Mouse (Mus musculus): ENCODE measurements at regions not wholly inside any gene's neighbourhood (a gene's known extent, or its start where the extent isn't known, plus 50 kb on each side); places are given as distances from the start of the nearest gene placed in this dataset.

GRCm38 (mm10) chr8:12127801-12128490 lies 150.7 kb upstream of the A230072I06Rik start:
- Histone ChIP-seq H3K36me3 (no peaks in the 10 kb centered on the region), H3K4me1 (0 out of 2 replicates have a peak, but pooled peaks cover 3% of the 10 kb centered on the region), H3K9ac (no peak overlapping the region), H3K27ac (no peak overlapping the region), H3K27me3 (0 out of 2 replicates have a peak, but pooled peaks cover 7% of the 10 kb centered on the region), H3K9me3 (no peaks in the 10 kb centered on the region), H3K4me2 (no peak overlapping the region), H3K4me3 (no peak overlapping the region)
- no peak; the same call in 1 of the 2 replicates for ATAC-seq (ENCODE audit: borderline replicate concordance, extremely low read depth, low FRiP score, low TSS enrichment)
- WGBS, result 25% methylated on average over 4 of the region's 4 CpGs

DNA sequence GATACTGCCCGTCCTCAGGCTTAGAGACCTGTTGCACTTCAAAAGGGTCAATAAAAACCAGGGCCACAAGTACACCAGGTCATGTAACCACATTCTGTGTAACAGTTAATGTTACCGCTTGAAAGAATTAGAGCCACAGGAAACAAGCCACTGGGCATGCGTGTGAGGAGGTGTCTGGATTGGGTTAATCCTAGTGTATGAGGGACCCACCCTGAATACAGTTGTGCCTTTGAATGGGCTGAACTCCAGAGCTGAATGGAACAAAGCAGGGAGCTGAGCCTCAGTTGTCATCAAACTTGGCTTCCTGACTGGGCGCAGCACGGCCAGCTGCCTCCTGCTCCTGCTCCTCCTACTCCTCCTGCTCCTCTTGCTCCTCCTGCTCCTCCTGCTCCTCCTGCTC lies 148.0 kb upstream of the A230072I06Rik start:
- Histone ChIP-seq H3K9me3 (no peaks in the 10 kb centered on the region), H3K27me3 (0 out of 2 replicates have a peak, but pooled peaks cover 7% of the 10 kb centered on the region), H3K27ac (no peak overlapping the region), H3K9ac (no peak overlapping the region), H3K4me3 (no peak overlapping the region), H3K4me2 (no peak overlapping the region), H3K36me3 (no peaks in the 10 kb centered on the region), H3K4me1 (0 out of 2 replicates have a peak, but pooled peaks cover 3% of the 10 kb centered on the region)
- 57% methylated on average over 5 of the region's 5 CpGs for WGBS
- no peak for ATAC-seq (ENCODE audit: borderline replicate concordance, extremely low read depth, low FRiP score, low TSS enrichment)

- WGBS, result 43% methylated on average over 1 of the region's 1 CpGs
- H3K4me1 ChIP-seq, result no peaks in the 10 kb centered on the region
- H3K9ac ChIP-seq, result no peak overlapping the region
- H3K36me3 ChIP-seq, result no peaks in the 10 kb centered on the region
- H3K9me3 ChIP-seq, result no peaks in the 10 kb centered on the region
- 0 out of 2 replicates have a peak, but pooled peaks cover 7% of the 10 kb centered on the region for H3K27me3 ChIP-seq
- H3K27ac ChIP-seq, result no peak overlapping the region
- no peak for ATAC-seq (ENCODE audit: borderline replicate concordance, extremely low read depth, low FRiP score, low TSS enrichment)
- no peak overlapping the region for H3K4me2 ChIP-seq
- no peak overlapping the region for H3K4me3 ChIP-seq
Observed at GRCm38 (mm10) chr8:12134200-12134599, 144.4 kb upstream of the A230072I06Rik start.

DNA sequence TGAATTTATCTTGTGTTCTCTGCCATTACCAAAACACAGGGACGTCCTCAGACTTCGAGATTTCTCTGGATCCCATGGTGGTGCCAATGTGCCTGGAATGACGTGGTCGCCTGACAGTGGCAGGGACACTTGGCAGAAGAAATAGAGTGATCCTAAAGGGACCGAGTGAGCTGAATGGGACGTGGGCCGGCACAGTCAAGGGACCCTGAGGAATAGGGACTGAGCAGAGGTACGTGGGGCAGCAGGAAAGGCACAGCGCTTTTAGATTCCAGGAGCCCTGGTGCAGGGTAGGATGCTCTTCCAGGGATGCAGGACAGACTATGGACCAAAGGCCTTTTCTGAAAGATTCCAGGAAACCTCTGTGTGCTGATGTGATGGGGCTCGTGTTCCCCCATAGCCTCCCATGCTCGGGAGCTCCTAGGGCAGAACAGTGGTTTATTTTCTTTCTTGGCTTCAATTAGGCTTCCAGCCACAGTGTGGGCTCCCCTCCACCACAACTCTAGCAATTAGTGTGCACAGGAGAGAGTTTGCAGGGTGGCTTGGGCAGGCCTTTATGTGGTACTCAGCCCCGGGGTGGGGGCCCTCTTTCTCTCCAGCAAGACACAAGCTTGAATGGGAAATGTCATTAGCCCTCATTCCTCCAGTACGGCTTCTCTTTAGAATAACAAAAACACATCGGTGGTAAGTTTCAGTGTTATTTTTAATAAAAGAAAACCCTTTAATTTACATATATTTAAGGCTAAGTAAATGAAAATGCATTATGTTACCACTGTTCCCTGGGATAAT lies 143.0 kb upstream of the A230072I06Rik start:
- WGBS, result 75% methylated on average over 14 of the region's 14 CpGs
- H3K27me3 ChIP-seq, result 0 out of 2 replicates have a peak, but pooled peaks cover 7% of the 10 kb centered on the region
- H3K4me3 ChIP-seq, result no peak overlapping the region
- no peak overlapping the region for H3K9ac ChIP-seq
- H3K27ac ChIP-seq, result no peak overlapping the region
- no peaks in the 10 kb centered on the region for H3K9me3 ChIP-seq
- no peaks in the 10 kb centered on the region for H3K4me1 ChIP-seq
- no peak overlapping the region for H3K4me2 ChIP-seq
- H3K36me3 ChIP-seq, result no peaks in the 10 kb centered on the region
- ATAC-seq (ENCODE audit: borderline replicate concordance, extremely low read depth, low FRiP score, low TSS enrichment), result no peak

DNA sequence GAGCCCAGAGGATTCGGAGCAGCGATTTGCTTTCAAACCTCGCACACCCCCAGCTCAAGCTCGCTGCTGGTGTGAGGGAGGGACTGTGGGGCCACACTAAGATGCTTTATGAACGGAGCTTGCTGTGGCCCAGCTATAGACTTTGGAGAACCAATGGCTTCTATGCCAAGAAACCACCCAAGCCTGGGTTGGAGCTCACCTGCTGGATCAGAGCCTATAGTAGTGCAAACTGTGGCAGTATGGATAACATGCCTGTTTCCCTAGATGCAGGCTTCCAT lies 142.5 kb upstream of the A230072I06Rik start:
- Histone ChIP-seq H3K4me1 (no peaks in the 10 kb centered on the region), H3K4me3 (no peak overlapping the region), H3K9ac (no peak overlapping the region), H3K9me3 (no peaks in the 10 kb centered on the region), H3K4me2 (no peak overlapping the region), H3K27me3 (0 out of 2 replicates have a peak, but pooled peaks cover 6% of the 10 kb centered on the region), H3K27ac (no peak overlapping the region), H3K36me3 (no peaks in the 10 kb centered on the region)
- ATAC-seq (ENCODE audit: borderline replicate concordance, extremely low read depth, low FRiP score, low TSS enrichment), result no peak
- WGBS, result 72% methylated on average over 5 of the region's 5 CpGs

GRCm38 (mm10) chr8:12137496-12137895 lies 141.1 kb upstream of the A230072I06Rik start:
- H3K4me1 ChIP-seq, result no peaks in the 10 kb centered on the region
- H3K27ac ChIP-seq, result no peak overlapping the region
- WGBS, result 7% methylated on average over 3 of the region's 3 CpGs
- H3K9me3 ChIP-seq, result no peaks in the 10 kb centered on the region
- ATAC-seq (ENCODE audit: borderline replicate concordance, extremely low read depth, low FRiP score, low TSS enrichment), result no peak
- H3K9ac ChIP-seq, result no peak overlapping the region
- H3K36me3 ChIP-seq, result no peaks in the 10 kb centered on the region
- H3K27me3 ChIP-seq, result 0 out of 2 replicates have a peak, but pooled peaks cover 6% of the 10 kb centered on the region
- H3K4me3 ChIP-seq, result no peak overlapping the region
- no peak overlapping the region for H3K4me2 ChIP-seq

- Histone ChIP-seq H3K4me1 (no peaks in the 10 kb centered on the region), H3K36me3 (no peaks in the 10 kb centered on the region), H3K4me3 (no peak overlapping the region), H3K9ac (no peak overlapping the region), H3K4me2 (no peak overlapping the region), H3K27me3 (0 out of 2 replicates have a peak, but pooled peaks cover 6% of the 10 kb centered on the region), H3K27ac (no peak overlapping the region), H3K9me3 (no peaks in the 10 kb centered on the region)
- WGBS, result 65% methylated on average over 8 of the region's 8 CpGs
- no peak for ATAC-seq (ENCODE audit: borderline replicate concordance, extremely low read depth, low FRiP score, low TSS enrichment)
Observed at GRCm38 (mm10) chr8:12137913-12138312, 140.7 kb upstream of the A230072I06Rik start.

GRCm38 (mm10) chr8:12151679-12152078 lies 126.9 kb upstream of the A230072I06Rik start:
- Histone ChIP-seq H3K9me3 (no peaks in the 10 kb centered on the region), H3K4me3 (no peak overlapping the region), H3K9ac (no peak overlapping the region), H3K27me3 (0 out of 2 replicates have a peak, but pooled peaks cover 3% of the 10 kb centered on the region), H3K4me1 (0 out of 2 replicates have a peak, but pooled peaks cover 4% of the 10 kb centered on the region), H3K4me2 (no peak overlapping the region), H3K27ac (no peak overlapping the region), H3K36me3 (no peaks in the 10 kb centered on the region)
- no peak for ATAC-seq (ENCODE audit: borderline replicate concordance, extremely low read depth, low FRiP score, low TSS enrichment)
- 52% methylated on average over 7 of the region's 7 CpGs for WGBS

DNA sequence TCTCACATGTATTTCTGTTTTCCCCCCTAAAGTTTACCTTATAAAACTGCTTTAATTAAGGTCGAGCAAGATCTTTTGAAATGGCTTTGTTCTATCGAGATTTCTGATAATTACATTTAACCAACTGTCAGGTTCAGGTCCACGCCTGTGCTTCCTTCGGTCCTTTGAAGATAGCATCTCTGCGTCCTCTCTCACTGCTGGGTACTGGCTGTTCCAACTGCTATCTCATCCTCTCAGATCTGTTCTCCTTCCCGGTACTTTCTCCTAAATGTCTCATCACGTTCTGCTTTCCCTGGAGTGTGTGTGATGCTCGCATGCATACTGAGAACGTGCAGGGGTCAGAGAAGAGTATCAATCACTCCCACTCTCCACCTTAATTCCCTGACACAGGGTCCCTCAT lies 125.8 kb upstream of the A230072I06Rik start:
- H3K36me3 ChIP-seq, result no peaks in the 10 kb centered on the region
- H3K27me3 ChIP-seq, result 0 out of 2 replicates have a peak, but pooled peaks cover 3% of the 10 kb centered on the region
- H3K4me2 ChIP-seq, result no peak overlapping the region
- ATAC-seq (ENCODE audit: borderline replicate concordance, extremely low read depth, low FRiP score, low TSS enrichment), result no peak
- no peaks in the 10 kb centered on the region for H3K9me3 ChIP-seq
- no peak overlapping the region for H3K9ac ChIP-seq
- 33% methylated on average over 9 of the region's 9 CpGs for WGBS
- H3K4me3 ChIP-seq, result no peak overlapping the region
- 0 out of 2 replicates have a peak, but pooled peaks cover 4% of the 10 kb centered on the region for H3K4me1 ChIP-seq
- H3K27ac ChIP-seq, result no peak overlapping the region

DNA sequence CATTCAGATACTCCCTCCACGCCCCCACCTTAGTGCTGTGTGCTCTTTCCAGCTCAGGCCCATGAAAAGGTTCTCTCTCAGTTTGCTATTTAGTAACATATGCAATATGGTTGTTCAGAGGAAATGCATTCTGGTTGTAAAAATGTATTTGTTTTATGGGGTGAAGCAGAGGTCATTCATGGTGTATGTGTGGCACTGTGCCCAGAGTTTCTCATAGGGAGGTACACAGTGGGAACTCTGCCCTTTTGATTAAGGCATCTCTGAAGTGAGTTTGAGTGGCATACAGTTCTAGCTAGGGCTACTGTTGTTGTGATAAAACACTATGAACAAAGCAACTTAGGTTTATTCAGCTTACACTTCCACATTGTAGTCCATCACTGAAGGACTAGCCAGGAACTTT lies 121.7 kb upstream of the A230072I06Rik start:
- Histone ChIP-seq H3K27ac (no peak overlapping the region), H3K36me3 (no peaks in the 10 kb centered on the region), H3K4me3 (no peak overlapping the region), H3K9ac (no peak overlapping the region), H3K4me1 (0 out of 2 replicates have a peak, but pooled peaks cover 4% of the 10 kb centered on the region), H3K9me3 (no peaks in the 10 kb centered on the region), H3K4me2 (no peak overlapping the region), H3K27me3 (0 out of 2 replicates have a peak, but pooled peaks cover 3% of the 10 kb centered on the region)
- 64% methylated on average over 1 of the region's 1 CpGs for WGBS
- ATAC-seq (ENCODE audit: borderline replicate concordance, extremely low read depth, low FRiP score, low TSS enrichment), result no peak; the same call in 1 of the 2 replicates

DNA sequence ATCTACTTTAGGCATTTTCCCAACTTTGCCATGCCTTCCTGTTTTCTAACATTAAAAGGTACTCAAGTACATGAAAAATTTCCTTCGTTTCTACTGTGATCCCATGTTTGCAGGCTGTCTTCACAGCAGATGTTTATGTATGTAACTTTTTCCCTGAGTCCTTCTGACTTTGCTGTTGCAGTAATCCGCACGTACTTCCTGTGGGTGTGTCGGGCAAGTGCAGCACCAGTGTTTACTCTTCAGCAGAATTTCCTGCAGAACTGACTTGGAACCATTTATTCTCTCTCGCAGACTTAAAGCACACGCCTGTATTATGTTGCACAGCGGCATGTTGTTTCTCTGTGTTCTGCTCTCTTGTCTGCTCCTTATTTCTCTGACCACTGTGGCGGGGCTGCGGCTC lies 120.4 kb upstream of the A230072I06Rik start:
- 69% methylated on average over 9 of the region's 9 CpGs for WGBS

More for the DNA sequence above, 120.4 kb upstream of the A230072I06Rik start:
- H3K9me3 ChIP-seq, result no peaks in the 10 kb centered on the region
- peaks cover 6% of the 10 kb centered on the region; the same call in 1 of the 2 replicates for H3K4me1 ChIP-seq
- no peak overlapping the region for H3K4me2 ChIP-seq
- H3K4me3 ChIP-seq, result no peak overlapping the region
- no peak overlapping the region for H3K27ac ChIP-seq
- H3K36me3 ChIP-seq, result no peaks in the 10 kb centered on the region
- no peak overlapping the region for H3K9ac ChIP-seq
- peaks cover 11% of the 10 kb centered on the region; the same call in 1 of the 2 replicates for H3K27me3 ChIP-seq
- no peak for ATAC-seq (ENCODE audit: borderline replicate concordance, extremely low read depth, low FRiP score, low TSS enrichment)
